Mouse (Mus musculus): ENCODE data around the gene Otop2. TPM values are rescaled to one million over a fixed set of nuclear protein-coding genes. Genes with fewer than 3 reads are reported as not detected.
A peak's percentile ranks its signal among the peaks of the same experiment; 100 is the strongest.

The Otop2 gene
- polyA plus RNA-seq, 1 experiment from 2014 or later = 1.9 TPM

DNA sequence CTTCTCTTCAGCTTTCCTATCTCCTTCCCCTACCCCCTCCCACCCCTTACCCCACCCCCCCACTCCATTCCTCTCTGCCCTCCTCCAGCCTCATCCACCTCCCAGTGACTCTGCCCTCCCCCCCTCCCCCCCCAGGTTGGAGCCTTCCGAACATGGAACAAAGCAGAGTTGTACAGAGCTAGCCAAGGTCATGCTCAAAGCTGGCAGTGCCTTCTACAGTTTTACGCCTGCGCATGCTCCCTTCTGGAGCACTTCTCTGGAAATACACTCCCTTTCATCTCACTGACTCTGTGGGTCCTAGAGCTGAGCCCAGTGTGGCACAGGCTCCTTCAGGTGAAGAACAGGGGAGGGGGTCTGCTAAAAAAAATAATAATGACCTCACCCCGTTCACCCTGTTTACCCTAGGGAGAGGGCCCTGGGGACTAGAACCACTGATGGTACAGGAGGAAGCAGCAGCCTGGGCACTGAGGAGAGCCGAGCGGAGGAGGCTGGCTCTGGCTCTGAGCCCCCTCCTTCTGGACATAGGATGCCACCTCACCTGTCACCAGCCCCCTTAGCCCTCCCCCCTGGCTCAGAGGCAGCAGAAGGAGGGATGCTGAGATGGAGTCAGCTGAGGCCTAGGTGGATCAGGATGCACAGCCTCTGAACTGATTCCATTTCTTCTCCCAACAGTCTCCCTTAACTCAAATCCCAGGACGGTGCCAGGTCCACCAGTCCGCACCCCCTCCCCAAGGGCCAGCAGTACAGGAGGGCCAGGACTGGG, 24.1 kb upstream of the Otop2 start:
- Histone ChIP-seq H3K4me3 (replicated peaks; ENCODE audit: low read length) (no peak overlapping the region), H3K9ac (ENCODE audit: low read length) (no peak overlapping the region), H3K36me3 (ENCODE audit: control insufficient read depth, insufficient read depth, low read length) (no peaks in the 10 kb centered on the region), H3K4me1 (ENCODE audit: control insufficient read depth, insufficient read depth, low read length) (no peaks in the 10 kb centered on the region), H3K27me3 (ENCODE audit: control insufficient read depth, insufficient read depth, low read length) (no peaks in the 10 kb centered on the region), H3K4me2 (ENCODE audit: low read depth, low read length) (no peak overlapping the region), H3K27ac (ENCODE audit: low read length) (no peak overlapping the region), H3K9me3 (replicated peaks; ENCODE audit: control insufficient read depth, low read length) (no peaks in the 10 kb centered on the region)
- 83% methylated on average over 8 of the region's 8 CpGs for WGBS
- no peak for ATAC-seq (ENCODE audit: insufficient read depth, low FRiP score)

DNA sequence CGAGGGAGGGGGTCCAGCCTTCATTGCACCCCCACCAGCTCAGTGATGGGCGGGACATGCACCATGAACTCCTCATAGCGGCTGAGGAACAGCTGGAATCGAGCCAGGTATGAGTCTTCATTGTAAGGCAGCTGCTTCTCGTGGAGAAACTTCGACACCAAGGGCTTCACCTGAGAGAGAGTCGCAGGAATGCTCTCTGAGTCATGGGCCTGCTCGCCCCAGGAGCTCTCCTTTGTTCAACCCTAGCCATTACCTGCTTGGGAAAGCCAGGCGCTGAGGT, 23.5 kb upstream of the Otop2 start:
- ATAC-seq (ENCODE audit: insufficient read depth, low FRiP score) = no peak
- Histone ChIP-seq H3K4me2 (ENCODE audit: low read depth, low read length) (no peak overlapping the region), H3K4me1 (ENCODE audit: control insufficient read depth, insufficient read depth, low read length) (no peaks in the 10 kb centered on the region), H3K27me3 (ENCODE audit: control insufficient read depth, insufficient read depth, low read length) (no peaks in the 10 kb centered on the region), H3K36me3 (ENCODE audit: control insufficient read depth, insufficient read depth, low read length) (no peaks in the 10 kb centered on the region), H3K9me3 (replicated peaks; ENCODE audit: control insufficient read depth, low read length) (no peaks in the 10 kb centered on the region), H3K27ac (ENCODE audit: low read length) (no peak overlapping the region), H3K9ac (ENCODE audit: low read length) (no peak overlapping the region), H3K4me3 (replicated peaks; ENCODE audit: low read length) (no peak overlapping the region)
- WGBS = 69% methylated on average over 9 of the region's 9 CpGs

DNA sequence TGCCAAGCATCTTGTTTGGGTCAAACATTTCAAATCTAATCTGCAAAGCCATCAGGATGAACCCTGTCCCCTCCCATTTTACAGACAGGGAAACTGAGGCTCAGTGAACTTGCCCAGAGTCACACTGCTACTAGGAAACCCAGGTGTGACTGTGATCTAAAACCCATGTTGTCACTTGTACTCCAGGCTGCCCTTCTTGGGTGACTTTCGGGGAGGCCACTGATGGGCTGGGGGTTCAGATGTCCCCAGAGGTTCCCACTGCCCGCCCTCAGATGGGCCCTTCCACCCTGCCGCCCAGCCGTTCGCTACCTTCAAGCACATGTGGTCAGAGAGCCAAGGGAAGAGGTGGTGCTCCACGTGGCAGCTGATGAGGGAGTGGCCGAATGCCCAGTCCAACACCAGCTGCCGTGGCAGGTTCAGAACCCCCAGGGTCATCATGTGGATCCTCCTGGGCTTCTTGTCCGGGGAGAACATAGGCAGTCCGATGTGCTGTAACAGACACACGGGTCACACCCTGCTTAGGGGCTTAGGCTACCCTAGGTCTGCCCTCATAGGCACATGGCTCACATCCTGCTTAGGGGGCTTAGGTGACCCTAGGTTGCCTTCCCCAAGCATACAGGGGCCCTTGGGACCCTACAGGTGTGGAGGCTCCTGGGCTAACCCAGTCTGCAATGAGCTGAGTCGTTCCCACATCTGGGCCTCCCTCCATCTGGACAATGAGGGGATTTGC, 22.9 kb upstream of the Otop2 start:
- 87% methylated on average over 12 of the region's 12 CpGs for WGBS
- no peaks in the 10 kb centered on the region for H3K27me3 ChIP-seq (ENCODE audit: control insufficient read depth, insufficient read depth, low read length)
- no peak overlapping the region for H3K9ac ChIP-seq (ENCODE audit: low read length)
- H3K9me3 ChIP-seq (replicated peaks; ENCODE audit: control insufficient read depth, low read length) = no peaks in the 10 kb centered on the region
- no peak overlapping the region for H3K4me3 ChIP-seq (replicated peaks; ENCODE audit: low read length)
- H3K36me3 ChIP-seq (ENCODE audit: control insufficient read depth, insufficient read depth, low read length) = no peaks in the 10 kb centered on the region
- no peak overlapping the region for H3K27ac ChIP-seq (ENCODE audit: low read length)
- H3K4me1 ChIP-seq (ENCODE audit: control insufficient read depth, insufficient read depth, low read length) = no peaks in the 10 kb centered on the region
- H3K4me2 ChIP-seq (ENCODE audit: low read depth, low read length) = no peak overlapping the region
- no peak for ATAC-seq (ENCODE audit: insufficient read depth, low FRiP score)

DNA sequence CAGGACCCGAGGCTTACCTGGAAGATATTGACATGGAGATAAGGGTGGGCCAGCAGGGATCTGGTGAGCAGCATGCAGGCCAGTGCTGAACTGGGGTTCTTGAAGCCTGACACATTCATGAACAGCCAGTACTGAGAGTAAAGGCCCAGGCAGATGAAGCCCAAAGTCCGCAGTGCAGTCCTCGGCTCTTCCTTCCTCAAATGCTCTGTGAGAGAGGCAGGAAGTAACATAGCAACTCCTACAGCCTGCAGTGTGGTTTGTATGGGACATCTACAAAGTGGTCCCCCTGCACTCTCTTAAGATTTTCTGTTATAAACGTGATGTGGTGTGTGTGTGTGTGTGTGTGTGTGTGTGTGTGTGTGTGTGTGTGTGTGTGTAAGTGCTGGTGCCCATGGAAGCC, 21.7 kb upstream of the Otop2 start:
- H3K9me3 ChIP-seq (replicated peaks; ENCODE audit: control insufficient read depth, low read length) = no peaks in the 10 kb centered on the region
- H3K27me3 ChIP-seq (ENCODE audit: control insufficient read depth, insufficient read depth, low read length) = no peaks in the 10 kb centered on the region
- H3K4me2 ChIP-seq (ENCODE audit: low read depth, low read length) = no peak overlapping the region
- no peaks in the 10 kb centered on the region for H3K36me3 ChIP-seq (ENCODE audit: control insufficient read depth, insufficient read depth, low read length)
- no peak overlapping the region for H3K4me3 ChIP-seq (replicated peaks; ENCODE audit: low read length)
- ATAC-seq (ENCODE audit: insufficient read depth, low FRiP score) = no peak
- no peak overlapping the region for H3K27ac ChIP-seq (ENCODE audit: low read length)
- no peak overlapping the region for H3K9ac ChIP-seq (ENCODE audit: low read length)
- H3K4me1 ChIP-seq (ENCODE audit: control insufficient read depth, insufficient read depth, low read length) = peaks cover 6% of the 10 kb centered on the region
- 59% methylated on average over 4 of the region's 4 CpGs for WGBS

DNA sequence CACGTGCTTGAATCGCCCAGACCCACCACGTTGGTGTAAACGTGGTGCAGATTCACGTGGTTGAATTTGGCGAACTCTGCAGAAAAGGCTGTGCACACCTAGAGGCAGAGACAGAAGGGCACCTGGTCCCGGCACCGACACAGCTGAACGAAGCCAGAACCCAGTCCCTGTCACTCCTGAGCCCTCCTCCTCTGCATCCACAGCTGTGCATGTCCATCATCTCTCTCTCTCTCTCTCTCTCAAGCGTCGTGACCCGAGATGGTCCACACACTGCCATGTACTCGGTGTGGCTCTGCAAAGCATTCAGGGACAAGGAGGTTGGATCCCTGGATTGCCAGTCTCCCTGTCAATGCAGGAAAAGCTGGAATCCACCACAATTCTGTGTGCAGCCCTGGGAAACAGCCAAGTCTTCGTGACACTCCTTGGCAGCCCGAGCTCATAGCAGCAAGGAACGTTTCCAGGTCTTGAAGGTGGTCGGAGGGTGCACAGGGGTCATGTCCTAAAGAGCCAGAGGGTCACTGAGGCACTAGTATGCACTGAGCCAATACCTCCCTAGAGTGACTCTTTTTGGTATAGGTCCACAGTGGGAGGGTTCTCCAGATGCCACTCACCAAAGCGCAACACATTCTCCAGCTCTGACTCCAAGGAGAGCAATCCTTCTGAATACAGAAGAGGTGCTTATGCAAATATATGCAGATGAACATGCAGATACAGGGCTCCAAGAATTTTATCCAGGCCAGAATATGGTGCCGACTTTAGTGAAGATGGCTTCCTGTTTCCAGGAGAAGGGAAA, 20.6 kb upstream of the Otop2 start:
- peaks cover 18% of the 10 kb centered on the region for H3K4me1 ChIP-seq (ENCODE audit: control insufficient read depth, insufficient read depth, low read length)
- no peak overlapping the region for H3K4me3 ChIP-seq (replicated peaks; ENCODE audit: low read length)
- H3K36me3 ChIP-seq (ENCODE audit: control insufficient read depth, insufficient read depth, low read length) = no peaks in the 10 kb centered on the region
- no peak for ATAC-seq (ENCODE audit: insufficient read depth, low FRiP score)
- no peak overlapping the region for H3K9ac ChIP-seq (ENCODE audit: low read length)
- WGBS = 75% methylated on average over 19 of the region's 19 CpGs
- no peak overlapping the region for H3K4me2 ChIP-seq (ENCODE audit: low read depth, low read length)
- H3K27me3 ChIP-seq (ENCODE audit: control insufficient read depth, insufficient read depth, low read length) = no peaks in the 10 kb centered on the region
- H3K9me3 ChIP-seq (replicated peaks; ENCODE audit: control insufficient read depth, low read length) = no peaks in the 10 kb centered on the region
- H3K27ac ChIP-seq (ENCODE audit: low read length) = no peak overlapping the region

DNA sequence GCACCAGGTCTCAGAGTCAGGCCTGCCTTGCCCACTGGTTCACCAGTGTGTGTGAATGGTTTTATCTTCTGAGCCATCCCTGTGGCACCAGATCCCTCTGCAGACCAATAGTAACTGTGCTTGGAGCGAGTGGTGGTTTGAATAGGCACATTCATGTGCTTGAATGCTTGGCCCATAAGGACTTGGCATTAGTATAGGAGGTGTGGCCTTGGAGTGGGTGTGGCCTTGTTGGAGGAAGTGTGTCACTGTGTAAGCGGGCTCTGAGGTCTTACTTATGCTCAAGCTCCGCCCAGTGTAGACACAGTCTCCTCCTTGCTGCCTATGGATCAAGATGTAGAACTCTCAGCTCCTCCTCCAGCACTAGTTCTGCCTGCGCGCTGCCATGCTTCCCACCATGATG, 19.6 kb upstream of the Otop2 start:
- 86% methylated on average over 5 of the region's 5 CpGs for WGBS
- Histone ChIP-seq H3K27me3 (ENCODE audit: control insufficient read depth, insufficient read depth, low read length) (no peaks in the 10 kb centered on the region), H3K9me3 (replicated peaks; ENCODE audit: control insufficient read depth, low read length) (no peaks in the 10 kb centered on the region), H3K27ac (ENCODE audit: low read length) (no peak overlapping the region), H3K4me2 (ENCODE audit: low read depth, low read length) (no peak overlapping the region), H3K9ac (ENCODE audit: low read length) (no peak overlapping the region), H3K4me1 (ENCODE audit: control insufficient read depth, insufficient read depth, low read length) (peaks cover 24% of the 10 kb centered on the region), H3K4me3 (replicated peaks; ENCODE audit: low read length) (no peak overlapping the region), H3K36me3 (ENCODE audit: control insufficient read depth, insufficient read depth, low read length) (no peaks in the 10 kb centered on the region)
- ATAC-seq (ENCODE audit: insufficient read depth, low FRiP score) = no peak

DNA sequence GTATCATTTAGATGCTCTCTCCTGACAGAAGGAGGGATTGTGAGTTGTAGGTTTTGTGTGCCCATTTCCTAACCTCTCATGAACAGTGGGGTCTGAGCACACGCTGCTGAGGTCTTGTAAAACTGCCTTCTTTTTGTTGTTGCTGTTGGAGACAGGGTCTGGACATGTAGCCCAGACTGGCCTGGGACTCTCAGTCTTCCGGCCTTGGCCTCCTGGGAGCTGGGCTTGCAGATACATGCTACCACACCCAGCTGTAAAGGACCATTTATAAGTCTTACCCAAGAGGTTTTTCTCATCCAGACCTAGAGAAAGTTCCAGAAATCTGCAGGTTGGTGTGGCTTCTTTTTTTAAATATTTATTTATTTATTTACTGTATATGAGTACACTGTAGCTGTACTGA, 18.7 kb upstream of the Otop2 start:
- H3K9me3 ChIP-seq (replicated peaks; ENCODE audit: control insufficient read depth, low read length) = no peaks in the 10 kb centered on the region
- H3K27me3 ChIP-seq (ENCODE audit: control insufficient read depth, insufficient read depth, low read length) = no peaks in the 10 kb centered on the region
- H3K9ac ChIP-seq (ENCODE audit: low read length) = no peak overlapping the region
- peaks cover 31% of the 10 kb centered on the region for H3K4me1 ChIP-seq (ENCODE audit: control insufficient read depth, insufficient read depth, low read length)
- no peak for ATAC-seq (ENCODE audit: insufficient read depth, low FRiP score)
- no peak overlapping the region for H3K27ac ChIP-seq (ENCODE audit: low read length)
- H3K36me3 ChIP-seq (ENCODE audit: control insufficient read depth, insufficient read depth, low read length) = no peaks in the 10 kb centered on the region
- no peak overlapping the region for H3K4me3 ChIP-seq (replicated peaks; ENCODE audit: low read length)
- 93% methylated on average over 2 of the region's 2 CpGs for WGBS
- H3K4me2 ChIP-seq (ENCODE audit: low read depth, low read length) = no peak overlapping the region

DNA sequence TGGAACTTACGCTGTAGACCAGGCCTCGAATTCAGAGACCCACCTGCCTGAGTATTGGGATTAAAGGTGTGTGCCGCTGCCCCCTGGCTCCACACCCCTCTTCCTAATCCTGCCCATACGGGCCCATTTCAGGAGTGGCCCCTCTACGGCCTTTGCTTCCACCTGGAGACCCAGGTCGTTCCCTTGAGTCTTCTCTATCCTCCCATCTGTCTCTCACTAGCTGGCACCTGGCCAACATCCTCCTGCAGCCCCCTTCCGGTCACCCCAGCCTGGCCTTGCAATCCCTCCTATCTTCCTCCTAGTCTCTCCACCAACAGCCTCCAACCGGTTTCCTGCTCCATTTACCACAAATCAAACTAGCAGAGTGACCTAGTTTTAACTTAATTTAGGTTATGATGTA, 17.1 kb upstream of the Otop2 start:
- H3K4me2 ChIP-seq (ENCODE audit: low read depth, low read length) = no peak overlapping the region
- no peak for ATAC-seq (ENCODE audit: insufficient read depth, low FRiP score)
- peaks cover 31% of the 10 kb centered on the region for H3K4me1 ChIP-seq (ENCODE audit: control insufficient read depth, insufficient read depth, low read length)
- H3K9me3 ChIP-seq (replicated peaks; ENCODE audit: control insufficient read depth, low read length) = no peaks in the 10 kb centered on the region
- WGBS = 63% methylated on average over 8 of the region's 8 CpGs
- no peak overlapping the region for H3K27ac ChIP-seq (ENCODE audit: low read length)
- H3K27me3 ChIP-seq (ENCODE audit: control insufficient read depth, insufficient read depth, low read length) = no peaks in the 10 kb centered on the region
- no peak overlapping the region for H3K4me3 ChIP-seq (replicated peaks; ENCODE audit: low read length)
- H3K36me3 ChIP-seq (ENCODE audit: control insufficient read depth, insufficient read depth, low read length) = no peaks in the 10 kb centered on the region
- H3K9ac ChIP-seq (ENCODE audit: low read length) = no peak overlapping the region

DNA sequence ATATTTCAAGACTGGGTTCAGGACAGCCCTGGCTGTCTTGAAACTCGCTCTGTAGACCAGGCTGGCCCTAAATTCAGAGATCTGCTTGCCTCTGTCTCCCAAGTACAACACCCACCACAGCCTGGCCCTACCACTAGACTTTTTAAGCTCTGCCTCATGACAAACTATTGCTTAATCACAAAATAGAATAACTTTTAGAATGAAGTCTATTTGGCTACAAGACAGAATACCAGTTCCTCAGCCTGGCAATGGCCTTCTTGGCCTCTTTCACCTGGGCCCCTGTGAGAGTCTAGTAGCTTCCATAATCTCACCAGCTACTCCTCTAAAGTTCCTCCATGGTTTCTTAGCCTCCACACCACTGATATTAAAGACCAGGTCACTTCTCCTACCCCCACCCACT, 16.6 kb upstream of the Otop2 start:
- H3K4me2 ChIP-seq (ENCODE audit: low read depth, low read length) = no peak overlapping the region
- no peak for ATAC-seq (ENCODE audit: insufficient read depth, low FRiP score)

More for the DNA sequence above, 16.6 kb upstream of the Otop2 start:
- Histone ChIP-seq H3K27me3 (ENCODE audit: control insufficient read depth, insufficient read depth, low read length) (no peaks in the 10 kb centered on the region), H3K9me3 (replicated peaks; ENCODE audit: control insufficient read depth, low read length) (no peaks in the 10 kb centered on the region), H3K36me3 (ENCODE audit: control insufficient read depth, insufficient read depth, low read length) (no peaks in the 10 kb centered on the region), H3K4me3 (replicated peaks; ENCODE audit: low read length) (no peak overlapping the region), H3K27ac (ENCODE audit: low read length) (peak overlapping the region; percentile 60), H3K4me1 (ENCODE audit: control insufficient read depth, insufficient read depth, low read length) (peaks cover 31% of the 10 kb centered on the region), H3K9ac (ENCODE audit: low read length) (no peak overlapping the region)
- 85% methylated on average over 1 of the region's 1 CpGs for WGBS

Data from stomach, embryonic 16.5 days (tissue).